Mouse (Mus musculus) limb, embryonic 15.5 days (tissue): Measurements from ENCODE around the gene 9530077C05Rik. TPM values are rescaled to one million over a fixed set of nuclear protein-coding genes. Genes with fewer than 3 reads are reported as not detected.

Experiments
- ATAC-seq: fragments of 200-750 bp; cut with Nextera tagmentation; 2 replicates; pipeline ENCODE4 v1.8.0; 2017; ENCODE audit warnings: low read depth, moderate TSS enrichment; ENCODE audit not compliant: insufficient number of reproducible peaks, low FRiP score, low TSS enrichment
- H3K27ac ChIP-seq: fragments of 300-500 bp; sonication (generic); 2 replicates; pipeline ENCODE4 v1.5.1; 2015; ENCODE audit warnings: moderate library complexity, mild to moderate bottlenecking, inconsistent platforms
- H3K27me3 ChIP-seq: fragments of 300-500 bp; sonication (generic); 2 replicates; pipeline ENCODE4 v1.6.1; 2015; ENCODE audit warnings: inconsistent platforms
- H3K36me3 ChIP-seq: fragments of 300-500 bp; sonication (generic); 2 replicates; pipeline ENCODE4 v1.6.1; 2015; ENCODE audit warnings: inconsistent platforms
- H3K4me1 ChIP-seq: fragments of 300-500 bp; sonication (generic); 2 replicates; pipeline ENCODE4 v1.6.1; 2015; ENCODE audit warnings: inconsistent platforms
- H3K4me2 ChIP-seq: fragments of 300-500 bp; sonication (generic); 2 replicates; pipeline ENCODE4 v1.6.1; 2015; ENCODE audit warnings: mild to moderate bottlenecking, inconsistent platforms
- H3K4me3 ChIP-seq: fragments of 300-500 bp; sonication (generic); 2 replicates; pipeline ENCODE4 v1.5.1; 2015; ENCODE audit warnings: mild to moderate bottlenecking, inconsistent platforms
- H3K9ac ChIP-seq: fragments of 300-500 bp; sonication (generic); 2 replicates; pipeline ENCODE4 v1.6.1; 2015; ENCODE audit warnings: inconsistent platforms
- H3K9me3 ChIP-seq: fragments of 300-500 bp; sonication (generic); 2 replicates; pipeline ENCODE4 v1.6.1; 2016; ENCODE audit warnings: inconsistent platforms
- WGBS: fragments of 180-500 bp; shearing (Covaris S2); methylation state at CpG from one replicate; pipeline ENCODE4 v1.1.7; 2015; 5-methylcytosine and 5-hydroxymethylcytosine counted together
- polyA plus RNA-seq: library from polyadenylated mRNA; unstranded; fragments of >200 nt; fragmentation: Nextera tagmentation; extraction: Ambion mirVana; gene quantifications from 2 replicates; pipeline ENCODE4 v1.2.1, GENCODE M21; 2015

The 9530077C05Rik gene
- polyA plus RNA-seq, 1 experiment from 2014 or later, result 5.6 TPM

GRCm38 (mm10) chr9:22467371-22468169, 56.3 kb downstream of the 9530077C05Rik start:
- H3K4me3 ChIP-seq, result peak overlapping the region; percentile 89
- H3K27me3 ChIP-seq, result no peaks in the 10 kb centered on the region
- H3K27ac ChIP-seq, result peak overlapping the region; percentile 92
- peak overlapping the region; percentile 94 for H3K9ac ChIP-seq
- H3K4me2 ChIP-seq, result peak overlapping the region; percentile 67
- H3K36me3 ChIP-seq, result peaks cover 26% of the 10 kb centered on the region
- 1% methylated on average over 73 of the region's 73 CpGs for WGBS
- H3K9me3 ChIP-seq, result no peaks in the 10 kb centered on the region
- H3K4me1 ChIP-seq, result 0 out of 2 replicates have a peak, but pooled peaks cover 6% of the 10 kb centered on the region
- ATAC-seq, result peak; percentile 81

- peaks cover 21% of the 10 kb centered on the region for H3K36me3 ChIP-seq
- peak overlapping the region; percentile 94 for H3K9ac ChIP-seq
- no peaks in the 10 kb centered on the region for H3K9me3 ChIP-seq
- H3K4me1 ChIP-seq, result 0 out of 2 replicates have a peak, but pooled peaks cover 6% of the 10 kb centered on the region
- ATAC-seq, result peak; percentile 86
- WGBS, result 4% methylated on average over 28 of the region's 43 CpGs
- H3K27me3 ChIP-seq, result no peaks in the 10 kb centered on the region
- peak overlapping the region; percentile 89 for H3K4me3 ChIP-seq
- H3K4me2 ChIP-seq, result peak overlapping the region; percentile 67
- peak overlapping the region; percentile 92 for H3K27ac ChIP-seq
Observed at GRCm38 (mm10) chr9:22468170-22468898, 57.0 kb downstream of the 9530077C05Rik start.

GRCm38 (mm10) chr9:22468899-22469259, 57.6 kb downstream of the 9530077C05Rik start:
- Histone ChIP-seq H3K27ac (no peak overlapping the region), H3K4me1 (0 out of 2 replicates have a peak, but pooled peaks cover 6% of the 10 kb centered on the region), H3K36me3 (peaks cover 16% of the 10 kb centered on the region), H3K4me3 (no peak overlapping the region), H3K9ac (no peak overlapping the region), H3K27me3 (no peaks in the 10 kb centered on the region), H3K4me2 (no peak overlapping the region), H3K9me3 (no peaks in the 10 kb centered on the region)
- WGBS, result 76% methylated on average over 8 of the region's 8 CpGs
- ATAC-seq, result no peak

- H3K4me2 ChIP-seq, result peak within 1 kb of the TSS; percentile 67
- H3K9ac ChIP-seq, result no peak within 1 kb of the TSS
- no peaks in the 10 kb centered on the region for H3K9me3 ChIP-seq
- peak within 1 kb of the TSS; percentile 89 for H3K4me3 ChIP-seq
- 0 out of 2 replicates have a peak, but pooled peaks cover 6% of the 10 kb centered on the region for H3K4me1 ChIP-seq
- peaks cover 10% of the 10 kb centered on the region; the same call in 1 of the 2 replicates for H3K36me3 ChIP-seq
- no peaks in the 10 kb centered on the region for H3K27me3 ChIP-seq
- WGBS, result 90% methylated on average over 3 of the region's 3 CpGs
- no peak for ATAC-seq
- peak within 1 kb of the TSS; percentile 92; the same call in 1 of the 2 replicates for H3K27ac ChIP-seq
Observed at GRCm38 (mm10) chr9:22469643-22470042, 58.3 kb downstream of the 9530077C05Rik start, which contains the start of gene Rp9. Gene Rp9, minus strand, starts transcription at chr9:22469743.

GRCm38 (mm10) chr9:22475424-22475868, 64.1 kb downstream of the 9530077C05Rik start, which contains the start of gene Bbs9:
Gene Bbs9, plus strand, starts transcription at chr9:22475715.
- WGBS, result under 1% methylated on average over 25 of the region's 25 CpGs
- 0 out of 2 replicates have a peak, but pooled peaks cover 7% of the 10 kb centered on the region for H3K4me1 ChIP-seq
- H3K9ac ChIP-seq, result peak within 1 kb of the TSS; percentile 58
- peak within 1 kb of the TSS; percentile 57 for H3K4me3 ChIP-seq
- peak within 1 kb of the TSS; percentile 68; the same call in 1 of the 2 replicates for H3K27ac ChIP-seq
- no peaks in the 10 kb centered on the region for H3K9me3 ChIP-seq
- H3K4me2 ChIP-seq, result peak within 1 kb of the TSS; percentile 72
- no peaks in the 10 kb centered on the region for H3K36me3 ChIP-seq
- peak; percentile 96 for ATAC-seq
- H3K27me3 ChIP-seq, result no peaks in the 10 kb centered on the region

GRCm38 (mm10) chr9:22476265-22476664, 65.0 kb downstream of the 9530077C05Rik start:
- no peaks in the 10 kb centered on the region for H3K27me3 ChIP-seq
- H3K27ac ChIP-seq, result no peak overlapping the region
- ATAC-seq, result no peak
- H3K4me2 ChIP-seq, result peak overlapping the region; percentile 72
- 3% methylated on average over 10 of the region's 10 CpGs for WGBS
- peak overlapping the region; percentile 58; the same call in 1 of the 2 replicates for H3K9ac ChIP-seq
- H3K4me1 ChIP-seq, result 0 out of 2 replicates have a peak, but pooled peaks cover 7% of the 10 kb centered on the region
- H3K4me3 ChIP-seq, result peak overlapping the region; percentile 57
- H3K36me3 ChIP-seq, result no peaks in the 10 kb centered on the region
- no peaks in the 10 kb centered on the region for H3K9me3 ChIP-seq

- Histone ChIP-seq H3K36me3 (no peaks in the 10 kb centered on the region), H3K9ac (no peak overlapping the region), H3K4me2 (no peak overlapping the region), H3K27me3 (no peaks in the 10 kb centered on the region), H3K4me1 (0 out of 2 replicates have a peak, but pooled peaks cover 7% of the 10 kb centered on the region), H3K27ac (no peak overlapping the region), H3K9me3 (no peaks in the 10 kb centered on the region), H3K4me3 (no peak overlapping the region)
- no peak for ATAC-seq
- 91% methylated on average over 8 of the region's 8 CpGs for WGBS
Observed at GRCm38 (mm10) chr9:22478946-22479345, 67.6 kb downstream of the 9530077C05Rik start.

GRCm38 (mm10) chr9:22483866-22484561, 72.7 kb downstream of the 9530077C05Rik start:
- Histone ChIP-seq H3K9ac (no peak overlapping the region), H3K9me3 (no peaks in the 10 kb centered on the region), H3K4me3 (no peak overlapping the region), H3K4me2 (no peak overlapping the region), H3K4me1 (no peaks in the 10 kb centered on the region), H3K27me3 (no peaks in the 10 kb centered on the region), H3K27ac (no peak overlapping the region), H3K36me3 (no peaks in the 10 kb centered on the region)
- no peak for ATAC-seq
- 92% methylated on average over 8 of the region's 8 CpGs for WGBS

- H3K9me3 ChIP-seq, result no peaks in the 10 kb centered on the region
- no peaks in the 10 kb centered on the region for H3K27me3 ChIP-seq
- H3K4me2 ChIP-seq, result no peak overlapping the region
- no peaks in the 10 kb centered on the region for H3K4me1 ChIP-seq
- no peaks in the 10 kb centered on the region for H3K36me3 ChIP-seq
- H3K4me3 ChIP-seq, result no peak overlapping the region
- no peak overlapping the region for H3K27ac ChIP-seq
- WGBS, result 88% methylated on average over 12 of the region's 12 CpGs
- no peak for ATAC-seq
- no peak overlapping the region for H3K9ac ChIP-seq
Observed at GRCm38 (mm10) chr9:22484562-22485308, 73.4 kb downstream of the 9530077C05Rik start.

- Histone ChIP-seq H3K4me2 (no peak overlapping the region), H3K4me3 (no peak overlapping the region), H3K27me3 (no peaks in the 10 kb centered on the region), H3K9me3 (no peaks in the 10 kb centered on the region), H3K4me1 (no peaks in the 10 kb centered on the region), H3K27ac (no peak overlapping the region), H3K36me3 (no peaks in the 10 kb centered on the region), H3K9ac (no peak overlapping the region)
- no peak for ATAC-seq
- 85% methylated on average over 7 of the region's 7 CpGs for WGBS
Observed at GRCm38 (mm10) chr9:22486211-22486610, 74.9 kb downstream of the 9530077C05Rik start.

GRCm38 (mm10) chr9:22488963-22489362, 77.7 kb downstream of the 9530077C05Rik start:
- Histone ChIP-seq H3K27ac (no peak overlapping the region), H3K4me2 (no peak overlapping the region), H3K36me3 (no peaks in the 10 kb centered on the region), H3K9ac (no peak overlapping the region), H3K27me3 (no peaks in the 10 kb centered on the region), H3K9me3 (no peaks in the 10 kb centered on the region), H3K4me1 (no peaks in the 10 kb centered on the region), H3K4me3 (no peak overlapping the region)
- WGBS, result 41% methylated on average over 9 of the region's 9 CpGs
- ATAC-seq, result no peak
